Mouse (Mus musculus) cerebellum, adult 9-11 months (tissue): Measurements from ENCODE around the gene Dgkq.
"Not testable (repeated sequence)": the region's sequence is repeated elsewhere in the genome, so short reads cannot be mapped to it uniquely, and the experiment has no call there.

ENCODE experiments used
- DNase-seq: peaks from one replicate; pipeline ENCODE4 v3.0.0; 2022

Dgkq gene

DNA sequence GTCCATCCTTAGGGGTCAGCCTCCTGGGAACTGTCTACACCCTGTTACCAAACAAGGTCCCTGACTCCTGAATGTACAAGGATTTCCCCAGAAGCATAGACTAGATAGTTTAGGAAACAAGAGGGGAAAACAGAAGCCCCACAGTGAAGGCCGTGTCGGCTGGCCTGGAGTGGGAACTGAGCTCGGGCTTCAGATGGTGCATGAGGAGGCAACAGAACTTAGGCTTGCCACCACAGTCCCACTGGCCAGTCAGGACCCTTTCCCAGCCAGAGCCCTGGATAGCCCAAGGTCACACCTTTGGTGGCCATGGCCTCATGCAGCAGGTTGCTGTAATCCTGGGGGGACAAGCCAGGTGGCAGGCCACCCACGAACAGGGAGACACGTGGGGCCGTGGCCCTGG lies 16.1 kb downstream of the Dgkq start:
- peak; percentile 16 for DNase-seq

DNA sequence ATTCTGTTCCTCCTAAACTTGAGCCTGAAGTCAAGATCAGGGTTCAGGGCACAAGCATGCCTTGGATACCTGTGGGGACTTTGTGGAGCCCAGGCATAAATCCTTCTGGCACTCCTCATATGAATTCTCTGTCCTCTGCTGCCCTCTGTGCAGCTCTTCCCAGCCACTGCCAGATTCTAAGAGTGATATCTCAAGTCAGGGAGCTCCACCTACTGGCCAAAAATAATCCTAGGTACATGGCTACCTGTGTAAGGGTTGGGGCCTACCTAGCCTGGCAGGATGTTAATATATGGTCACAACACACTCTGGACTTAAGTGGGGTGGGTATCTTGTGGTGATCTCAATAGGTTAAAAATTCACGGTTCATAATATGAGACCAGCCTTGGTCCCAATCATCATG lies 17.6 kb downstream of the Dgkq start:
- peak; percentile 84 for DNase-seq

DNA sequence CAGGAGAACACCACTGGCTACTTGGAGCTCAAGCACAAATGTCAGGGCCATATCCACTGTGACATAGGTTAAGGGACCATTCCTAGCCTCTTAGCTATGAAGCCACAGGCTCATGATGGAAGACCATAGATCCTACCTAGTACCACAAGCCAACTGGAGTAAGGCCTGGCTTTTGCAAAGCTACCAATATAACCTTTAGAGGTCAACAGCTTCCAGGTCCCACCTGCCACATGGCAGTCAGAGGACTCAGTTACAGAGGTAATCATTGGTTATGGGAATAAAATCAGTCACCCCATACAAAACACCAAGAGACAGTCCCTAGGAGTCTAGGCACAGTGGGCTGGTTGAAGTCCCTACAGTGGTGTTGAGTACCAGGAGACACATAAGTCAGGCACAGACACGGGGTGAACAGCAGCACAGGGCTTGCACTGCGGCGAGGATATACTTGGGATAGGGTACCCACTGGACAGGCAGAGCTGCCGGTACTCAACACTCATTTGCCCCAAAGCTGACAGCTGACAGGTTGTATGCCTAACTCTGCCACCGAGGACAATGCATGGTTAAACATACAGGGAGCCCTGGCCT lies 18.2 kb downstream of the Dgkq start:
- no peak for DNase-seq

DNA sequence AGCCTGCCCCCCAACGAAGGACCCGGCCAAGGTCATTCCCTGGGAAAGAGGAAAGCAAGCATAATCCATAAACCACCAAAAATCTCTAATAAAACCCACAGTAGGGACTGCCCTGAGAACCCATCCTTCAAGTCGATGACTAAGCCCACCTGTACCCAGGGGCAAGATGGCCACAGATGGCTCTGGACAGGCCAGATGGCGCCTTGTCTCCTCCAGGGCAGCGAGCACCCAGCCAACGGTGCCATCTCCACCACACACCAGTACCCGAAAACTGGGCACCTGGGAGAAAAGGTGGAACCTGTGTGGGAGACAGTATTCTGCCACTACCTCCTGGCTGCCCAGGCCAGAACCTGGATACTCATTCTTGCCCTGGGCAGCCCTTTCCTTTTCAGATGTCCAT lies 19.1 kb downstream of the Dgkq start:
- peak; percentile 73 for DNase-seq

DNA sequence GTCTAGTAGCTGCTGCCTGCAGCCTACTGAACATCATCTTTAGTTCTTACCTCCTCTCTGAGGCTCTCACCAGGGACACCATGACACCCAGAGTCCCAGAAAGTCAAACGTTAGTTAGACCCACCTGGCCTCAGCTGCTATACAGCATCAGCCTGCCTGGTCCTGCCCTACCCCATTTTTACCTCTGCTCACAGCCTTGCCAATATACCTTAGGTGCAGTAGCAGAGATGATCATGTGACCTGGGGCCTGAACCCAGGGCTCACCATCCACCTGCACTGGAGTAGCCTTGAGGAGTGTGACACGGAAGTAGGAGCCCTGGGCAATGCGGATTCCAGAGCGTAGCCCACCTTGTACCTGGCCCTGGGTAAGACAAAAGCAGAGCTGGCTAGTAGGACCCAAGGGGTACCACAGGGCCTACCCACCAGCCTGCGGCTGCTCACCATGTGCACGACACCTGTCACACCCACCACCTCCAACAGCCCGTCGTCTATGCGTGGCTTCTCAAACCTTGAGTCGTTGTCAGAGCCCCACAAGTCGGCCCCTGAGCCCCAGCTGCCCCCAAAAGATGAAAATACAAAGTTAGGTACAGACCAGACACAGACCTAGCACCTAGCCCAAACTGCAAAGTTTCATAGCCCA lies 20.4 kb downstream of the Dgkq start:
- DNase-seq, result no peak

DNA sequence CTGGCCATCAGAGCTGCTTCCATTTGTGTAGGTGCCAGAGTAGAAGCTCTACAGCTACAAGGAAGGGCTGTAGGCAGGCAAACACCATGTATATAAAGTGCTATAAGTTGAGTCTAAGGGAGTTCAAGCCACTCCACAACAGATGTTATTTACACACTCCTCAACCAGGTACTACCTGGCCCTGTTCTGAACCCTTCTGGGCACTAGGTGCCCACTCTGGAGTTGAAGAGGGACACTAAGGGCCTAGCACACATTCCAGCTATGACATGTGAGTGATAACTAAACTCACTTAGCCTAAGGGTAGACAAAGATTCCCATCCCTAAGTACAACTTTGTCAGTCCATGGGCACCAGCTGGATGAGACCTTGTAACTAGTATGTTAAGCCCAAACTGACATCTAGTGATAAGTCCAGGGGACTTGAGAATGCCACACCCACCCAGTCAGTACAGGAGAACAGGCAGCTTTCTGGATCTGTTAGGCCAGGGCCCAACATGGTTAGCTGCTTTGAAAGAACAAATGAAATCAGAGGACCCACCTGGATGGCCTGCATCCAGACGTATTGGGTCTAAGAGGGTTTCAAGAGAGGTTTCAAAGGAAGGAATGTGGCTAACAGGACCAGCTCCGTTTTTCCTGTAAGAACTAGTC lies 21.5 kb downstream of the Dgkq start:
- DNase-seq, result no peak

DNA sequence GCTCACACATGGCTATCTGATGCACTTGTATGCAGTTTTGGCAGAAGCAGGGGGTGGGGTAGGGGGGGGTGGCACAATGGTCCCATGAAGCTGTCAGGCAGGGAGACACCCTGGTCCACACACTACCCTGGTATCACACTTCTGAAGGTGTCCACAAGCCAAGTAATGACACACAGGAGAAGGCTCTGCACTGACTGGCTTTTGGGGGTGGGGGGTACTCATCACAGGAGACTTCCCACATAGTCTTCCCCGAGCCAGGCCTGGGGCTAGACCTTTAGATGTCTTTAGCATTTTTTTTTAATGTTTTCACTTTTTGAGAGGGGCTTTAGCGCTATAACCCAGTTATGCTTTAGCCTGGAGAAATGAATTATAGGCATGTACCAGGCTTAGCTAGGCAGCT lies 22.2 kb downstream of the Dgkq start:
- no peak for DNase-seq

DNA sequence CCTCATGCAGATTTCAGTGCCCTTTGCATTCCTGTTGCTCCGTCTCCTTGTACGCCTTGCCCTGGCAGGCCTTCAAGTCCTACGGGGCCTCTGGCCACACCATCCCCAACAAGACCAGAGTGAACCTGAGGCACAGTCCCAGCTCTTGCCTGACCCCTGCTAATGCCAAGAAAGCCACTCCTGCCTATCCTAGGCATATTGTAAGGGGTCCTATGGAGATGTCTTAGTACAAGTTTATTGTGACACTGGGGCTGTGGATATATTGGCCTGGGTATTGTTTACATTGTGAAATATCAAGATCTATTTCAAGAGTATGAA lies 23.2 kb downstream of the Dgkq start:
- DNase-seq, result no peak

DNA sequence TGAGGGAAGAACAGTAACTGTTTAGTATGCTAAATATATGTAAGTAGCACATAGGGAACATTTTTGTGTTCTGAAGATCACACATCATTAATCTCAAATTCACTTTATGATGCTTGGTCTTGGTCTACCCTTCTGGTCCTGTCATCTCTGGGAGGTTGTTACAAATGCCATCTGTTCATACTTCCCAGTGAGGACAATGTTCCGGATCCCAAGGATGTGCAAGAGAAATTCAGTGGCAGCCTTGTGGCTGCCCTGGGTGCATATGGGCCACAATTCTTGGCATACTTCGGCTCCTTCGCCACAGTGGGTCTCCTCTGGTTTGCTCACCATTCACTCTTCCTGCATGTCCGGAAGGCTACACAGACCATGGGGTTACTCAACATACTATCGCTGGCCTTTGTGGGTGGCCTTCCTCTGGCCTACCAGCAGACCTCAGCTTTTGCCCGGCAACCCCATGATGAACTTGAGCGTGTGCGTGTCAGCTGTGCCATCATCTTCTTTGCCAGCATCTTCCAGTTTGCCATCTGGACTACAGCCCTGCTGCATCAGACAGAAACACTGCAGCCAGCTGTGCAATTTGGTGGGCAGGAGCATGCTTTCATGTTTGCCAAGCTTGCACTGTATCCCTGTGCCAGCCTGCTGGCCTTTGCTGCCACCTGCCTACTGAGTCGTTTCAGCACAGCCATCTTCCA lies 23.7 kb downstream of the Dgkq start:
- peak; percentile 74 for DNase-seq

DNA sequence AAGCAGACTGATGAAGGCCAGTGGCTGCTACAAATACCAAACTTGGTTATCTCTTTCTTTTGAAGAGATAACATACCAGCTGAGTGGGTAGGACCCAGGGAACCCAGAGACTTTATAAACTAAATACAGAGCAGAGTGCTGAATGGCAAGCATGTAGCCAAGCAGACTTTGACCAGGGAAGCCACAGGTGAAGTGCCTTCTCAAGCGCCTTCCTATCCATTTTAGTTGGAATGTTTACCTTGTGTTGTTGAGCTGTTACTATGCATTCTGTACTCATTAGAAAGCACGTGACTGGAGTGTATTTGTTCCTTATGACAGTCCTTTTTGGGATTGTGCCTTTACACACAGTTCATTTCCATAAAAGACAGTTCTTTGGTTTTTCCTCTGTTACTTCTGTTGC lies 25.8 kb downstream of the Dgkq start:
- no peak for DNase-seq

DNA sequence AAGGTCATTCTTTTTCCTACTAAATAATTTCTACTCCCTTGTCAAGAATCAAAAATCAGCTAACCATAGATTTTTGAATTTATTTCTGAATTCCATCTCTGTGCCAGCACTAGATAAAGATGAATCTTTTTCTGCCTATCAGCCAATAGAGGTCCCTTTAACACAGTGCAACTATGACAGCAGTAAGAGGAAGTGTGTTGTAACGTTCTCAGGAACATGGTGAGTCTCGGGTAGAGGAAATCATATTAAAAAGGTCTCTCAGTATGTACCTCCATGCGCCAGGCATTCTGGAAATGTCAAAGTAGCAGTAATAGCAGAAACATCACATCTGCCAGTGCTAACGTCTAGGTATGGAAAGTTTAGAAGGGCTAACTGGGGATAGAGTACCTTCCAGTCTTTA lies 33.3 kb downstream of the Dgkq start:
- no peak for DNase-seq

DNA sequence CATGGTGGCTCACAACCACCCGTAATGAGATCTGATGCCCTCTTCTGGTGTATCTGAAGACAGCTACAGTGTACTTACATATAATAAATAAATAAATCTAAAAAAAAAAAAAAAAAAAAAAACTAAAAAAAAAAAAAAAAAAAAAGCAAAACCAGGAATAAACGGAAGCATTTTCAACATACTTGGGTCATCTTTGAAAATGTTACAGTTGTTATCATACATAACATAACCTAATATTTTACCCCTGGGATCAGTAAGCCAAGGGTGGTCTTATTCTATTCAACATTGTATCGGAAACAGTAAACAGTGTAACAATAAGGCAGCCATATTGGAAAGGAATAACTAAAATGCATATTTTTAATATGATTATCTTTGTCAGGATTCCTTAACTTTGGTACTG lies 35.4 kb downstream of the Dgkq start:
- not testable (repeated sequence) for DNase-seq

DNA sequence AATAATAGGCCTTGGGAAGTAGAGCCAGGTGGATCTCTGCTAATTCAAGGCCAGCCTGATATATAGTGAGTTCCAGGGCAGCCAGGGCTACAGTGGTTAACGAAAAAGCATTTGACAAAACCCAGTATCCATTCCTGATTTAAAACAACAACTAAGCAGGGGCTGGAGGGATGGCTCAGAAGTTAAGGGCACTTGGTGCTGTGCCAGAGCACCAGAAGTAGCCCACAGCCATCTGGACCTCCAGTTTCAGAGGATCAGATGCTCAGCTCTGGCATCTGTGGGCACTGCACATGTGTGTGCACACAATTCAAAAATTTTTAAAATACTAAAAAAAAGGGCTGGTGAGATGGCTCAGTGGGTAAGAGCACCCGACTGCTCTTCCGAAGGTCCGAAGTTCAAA lies 35.8 kb downstream of the Dgkq start:
- no peak for DNase-seq

DNA sequence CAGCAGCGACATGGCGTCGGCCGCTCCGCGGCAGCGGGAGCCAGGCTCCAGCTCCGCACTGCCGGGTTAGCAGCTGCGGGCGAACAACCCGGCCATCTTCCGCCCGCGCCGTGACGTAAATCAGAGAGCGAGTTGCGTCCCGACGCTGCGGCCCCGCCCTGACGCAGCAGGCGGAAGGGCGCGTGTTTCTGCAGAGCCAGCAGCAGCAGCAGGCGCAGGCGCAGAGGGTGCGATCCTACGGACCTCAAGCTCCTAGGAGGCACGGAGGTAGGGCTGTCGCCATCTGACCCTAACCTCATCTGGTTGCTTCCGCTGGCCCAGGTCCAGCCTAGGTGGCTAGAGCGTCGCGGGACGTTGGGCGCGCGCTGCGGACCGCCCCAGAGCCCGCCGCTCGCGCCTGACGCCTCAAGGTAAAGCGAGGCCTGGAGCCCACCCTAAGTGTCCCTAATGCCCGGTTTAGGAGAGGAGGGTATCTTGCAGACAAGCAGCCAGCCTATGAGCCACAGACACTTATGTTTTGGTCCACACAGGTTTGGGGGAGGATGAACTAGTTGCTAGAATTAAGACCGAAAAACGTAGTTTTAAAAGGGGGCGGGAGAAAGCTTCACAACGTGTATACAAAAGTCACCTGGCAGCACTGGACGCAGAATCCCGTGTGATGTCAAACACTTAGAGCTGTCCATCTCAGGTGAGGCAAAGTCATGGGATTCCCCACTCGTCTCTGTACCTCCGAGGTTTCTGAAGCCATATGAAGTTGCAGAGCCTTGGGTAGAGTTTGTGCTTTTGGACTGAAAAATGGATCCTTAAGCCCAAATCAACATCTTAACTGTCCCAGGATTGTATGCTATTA lies 39.6 kb downstream of the Dgkq start, which contains the start of the genes Gak and Tmem175:
Gak (minus strand) TSS at position 122 of the 850 bp plus-strand sequence.
Tmem175 (plus strand) TSS at position 137 of the 850 bp plus-strand sequence.
- peak; percentile 95 for DNase-seq

DNA sequence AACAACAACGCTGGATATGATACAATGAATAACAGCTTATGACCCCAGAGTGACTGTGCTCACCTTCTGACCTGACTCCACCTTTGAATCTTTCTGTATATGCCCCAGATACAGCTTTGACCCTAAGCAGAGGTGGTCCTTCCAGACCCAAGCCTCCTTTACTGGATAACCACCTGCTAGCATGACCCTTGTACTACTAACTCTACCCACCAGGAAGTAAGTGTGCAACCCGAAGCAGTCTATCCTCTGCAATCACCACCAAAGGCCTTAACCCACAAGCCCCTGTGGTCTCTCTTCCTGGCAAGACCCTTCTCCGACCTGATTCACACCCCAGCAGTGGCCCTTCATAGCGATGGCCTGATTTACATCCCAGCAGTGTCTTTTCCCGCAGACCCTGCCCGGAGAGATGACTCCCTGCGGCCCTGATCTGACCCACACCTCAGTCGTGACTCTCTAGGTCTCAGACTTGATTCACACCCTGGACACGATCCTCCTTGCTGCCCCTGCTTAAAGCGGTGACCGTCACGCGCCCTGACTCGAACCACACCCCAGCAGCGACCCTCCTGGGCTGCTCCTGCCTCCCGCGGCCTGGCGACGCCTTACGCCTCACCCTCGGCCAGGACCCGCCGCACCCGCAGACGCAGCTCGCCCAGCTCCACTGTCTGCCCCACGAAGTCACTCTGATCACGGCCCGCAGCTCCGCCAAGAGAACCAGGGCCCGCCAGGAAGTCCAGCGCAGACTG lies 40.4 kb downstream of the Dgkq start:
- no peak for DNase-seq

DNA sequence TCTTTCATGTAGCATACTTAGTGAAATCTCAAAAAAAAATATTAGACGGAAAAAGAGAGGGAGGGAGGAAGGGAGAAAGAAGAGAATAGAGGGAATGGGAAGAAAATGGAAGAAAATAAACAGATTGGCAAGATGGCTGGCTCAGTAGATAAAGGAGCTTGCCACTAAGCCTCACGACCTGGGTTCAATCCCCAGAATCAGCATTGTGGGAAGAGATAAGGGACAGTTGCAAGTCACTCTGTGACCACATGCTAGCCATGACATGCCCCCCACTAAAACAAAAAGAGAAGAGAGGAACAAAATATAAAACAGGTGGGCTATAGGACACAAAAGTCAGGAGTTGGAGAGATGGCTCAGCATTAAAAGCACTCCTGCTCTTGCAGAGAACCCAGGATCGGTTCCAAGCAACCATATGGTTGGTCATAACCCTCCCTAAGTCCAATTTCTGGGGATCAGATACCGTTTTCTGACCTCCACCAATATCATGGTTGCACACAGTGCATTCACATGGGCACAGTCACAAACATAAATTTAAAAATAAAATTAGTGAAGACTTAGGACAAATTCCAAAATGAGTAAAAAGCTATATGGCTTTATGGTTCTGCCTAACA lies 43.3 kb downstream of the Dgkq start:
- no peak for DNase-seq

DNA sequence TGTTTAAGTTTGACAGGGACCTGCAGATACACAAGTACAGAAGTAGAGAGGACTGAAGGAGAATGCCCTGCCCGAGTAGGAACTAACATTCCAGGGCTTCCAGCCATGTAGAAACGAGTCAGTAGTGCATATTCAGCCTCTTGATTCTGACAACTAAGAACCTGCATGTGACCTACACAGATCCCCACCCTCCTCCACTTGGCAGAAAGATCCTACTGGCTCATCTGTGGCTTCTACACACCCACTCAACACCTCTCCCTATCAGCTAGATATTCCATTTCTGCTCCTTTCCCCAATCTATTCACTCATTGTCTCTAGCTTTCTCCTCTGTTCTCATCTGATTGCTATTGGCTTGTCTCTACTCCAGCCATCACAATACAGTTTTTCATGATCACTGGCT lies 47.6 kb downstream of the Dgkq start:
- no peak for DNase-seq

DNA sequence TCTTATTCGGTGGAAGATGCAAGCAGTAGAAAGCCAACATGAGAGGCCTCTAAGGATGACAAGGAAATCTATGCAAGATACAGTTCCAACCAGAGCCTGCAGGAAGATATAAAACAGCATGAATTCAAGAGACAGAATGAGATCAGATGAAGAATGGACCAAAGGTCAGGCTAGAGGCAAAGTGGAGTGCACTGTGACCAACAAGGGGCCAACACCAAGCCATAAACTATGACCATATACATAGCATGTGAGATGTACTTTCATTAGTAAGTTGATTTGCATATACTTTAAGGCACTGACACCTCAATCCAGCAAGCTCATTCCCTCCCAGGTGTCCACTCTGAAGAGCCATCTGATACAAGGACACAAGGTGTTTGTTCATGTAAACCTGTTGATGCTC lies 59.0 kb downstream of the Dgkq start:
- no peak for DNase-seq

DNA sequence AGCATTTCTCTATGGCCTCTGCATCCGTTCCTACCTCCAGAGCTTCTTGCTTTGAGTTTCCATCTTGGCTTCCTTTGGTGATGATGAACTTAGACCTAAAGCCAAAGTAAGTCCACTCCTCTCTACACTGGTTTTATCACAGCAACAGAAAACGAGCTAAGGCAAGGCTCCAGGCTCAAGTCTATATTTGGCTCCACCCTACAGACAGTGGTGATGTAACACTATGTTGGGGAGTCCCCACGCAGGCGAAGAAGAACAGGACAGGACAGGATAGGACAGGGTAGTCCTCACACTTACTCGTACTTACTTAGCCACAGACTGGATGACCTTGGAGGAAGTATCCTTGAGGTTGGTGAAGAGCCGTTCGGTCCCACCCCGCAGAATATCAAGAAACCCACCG lies 66.9 kb downstream of the Dgkq start:
- DNase-seq, result no peak

DNA sequence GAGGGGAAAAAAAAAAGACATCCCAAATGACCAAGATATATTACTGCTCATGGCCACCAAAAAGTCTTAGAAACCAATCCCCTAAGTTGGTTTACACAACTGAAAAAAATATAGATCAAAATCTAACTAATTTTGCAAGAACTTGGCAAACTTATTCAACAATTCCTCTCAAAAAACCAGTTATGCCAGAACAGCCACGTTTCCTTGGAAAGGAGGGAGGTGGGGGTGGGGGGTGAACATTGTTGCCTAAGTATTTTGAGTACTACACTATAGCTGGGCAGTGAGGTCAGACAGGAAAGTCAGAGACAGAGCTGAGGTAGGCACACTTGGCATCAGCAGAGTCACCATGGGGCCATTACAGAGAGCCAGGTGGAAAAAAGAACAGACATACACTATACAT lies 69.5 kb downstream of the Dgkq start:
- DNase-seq, result no peak
